In genomic region chr2:71155486-71155885, GRCm38 (mm10) we compare ENCODE assay signal across 7 mouse cellular contexts. TPM values are rescaled to one million over a fixed set of nuclear protein-coding genes. Genes with fewer than 3 reads are reported as not detected.
DNase-seq lines count a peak whose midpoint lies in the region; ATAC-seq and TF ChIP-seq lines count a peak whose summit lies in the region.

No protein-coding gene starts in this region.

- intact Hi-C loops in left cerebral cortex, adult 2 months (cut with DNase I): loop anchor here (5.0 to 10.0 kb wide), 3 partner anchors 57 to 662 kb away; partner anchors contain the start of gene Dync1i2

- H3K9ac ChIP-seq in midbrain, embryonic 11.5 days (ENCODE audit: low read length): no peak overlapping the region

- H3K4me2 ChIP-seq in midbrain, embryonic 11.5 days: no peak overlapping the region

- peak; percentile 68 for ATAC-seq in inflammation-experienced regulatory T-cells, adult 6 months
- peak; percentile 24; the same call in 1 of the 2 replicates for ATAC-seq in midbrain, embryonic 11.5 days (ENCODE audit: low FRiP score)

- TF ChIP-seq CTCF in cerebellum, adult 2 months (IDR thresholded peaks at IDR 0.05; ENCODE audit: borderline replicate concordance, insufficient read depth, low read depth, low read length): peak; percentile 90
- TF ChIP-seq CTCF in left cerebral cortex, adult 2 months (IDR thresholded peaks at IDR 0.05): peak; percentile 97
- peak; percentile 98; the same call in 1 of the 2 replicates for TF ChIP-seq CTCF in small intestine, adult 2 months (IDR thresholded peaks at IDR 0.05; ENCODE audit: extremely low read depth, insufficient read length, insufficient replicate concordance, low read depth, low read length)

- no peaks in the 10 kb centered on the region for H3K36me3 ChIP-seq in midbrain, embryonic 11.5 days (ENCODE audit: control insufficient read depth, insufficient read depth, low read length)
- H3K36me3 ChIP-seq in small intestine, adult 2 months (ENCODE audit: control insufficient read depth, insufficient read depth, low read length): no peaks in the 10 kb centered on the region

- WGBS in cerebellum, adult 2 months: 5% methylated on average over 8 of the region's 8 CpGs
- WGBS in midbrain, embryonic 11.5 days: 10% methylated on average over 8 of the region's 8 CpGs
- 1% methylated on average over 8 of the region's 8 CpGs for WGBS in small intestine, adult 2 months

- TF ChIP-seq POLR2A in cerebellum, adult 2 months (IDR thresholded peaks at IDR 0.05; ENCODE audit: borderline replicate concordance, insufficient read depth, low read length): no peak
- TF ChIP-seq POLR2A in small intestine, adult 2 months (IDR thresholded peaks at IDR 0.05; ENCODE audit: low read depth, low read length): no peak

- H3K4me1 ChIP-seq in cerebellum, adult 2 months (ENCODE audit: control insufficient read depth, insufficient read depth, low read length): no peaks in the 10 kb centered on the region
- peaks cover 3% of the 10 kb centered on the region; the same call in 1 of the 2 replicates for H3K4me1 ChIP-seq in midbrain, embryonic 11.5 days (ENCODE audit: control insufficient read depth, insufficient read depth, low read length)
- no peaks in the 10 kb centered on the region for H3K4me1 ChIP-seq in small intestine, adult 2 months (ENCODE audit: control insufficient read depth, insufficient read depth, insufficient read length, low read length)

- H3K27ac ChIP-seq in cerebellum, adult 2 months (ENCODE audit: insufficient read depth, low read length): no peak overlapping the region
- H3K27ac ChIP-seq in left cerebral cortex, adult 2 months: no peak overlapping the region
- no peak overlapping the region for H3K27ac ChIP-seq in midbrain, embryonic 11.5 days (ENCODE audit: low read depth, low read length)
- no peak overlapping the region for H3K27ac ChIP-seq in small intestine, adult 2 months (ENCODE audit: insufficient read depth, low read depth, low read length)

- no peak overlapping the region for H3K4me3 ChIP-seq in cerebellum, adult 2 months (replicated peaks; ENCODE audit: insufficient read depth, low read depth, low read length)
- H3K4me3 ChIP-seq in left cerebral cortex, adult 2 months: no peak overlapping the region
- no peak overlapping the region for H3K4me3 ChIP-seq in midbrain, embryonic 11.5 days (ENCODE audit: low read depth, low read length)
- no peak overlapping the region for H3K4me3 ChIP-seq in small intestine, adult 2 months (ENCODE audit: low read depth, low read length)

- peak; percentile 48 for DNase-seq in WW6 (ENCODE audit: low read depth, low spot score)
- DNase-seq in cerebellum, adult 2 months: peak; percentile 58 to 79
- peak; percentile 11 to 86 for DNase-seq in frontal cortex, adult 2 months (ENCODE audit: extremely low spot score in 1 of 2, low spot score in 1 of 2)
- peak; percentile 63 to 86 for DNase-seq in left cerebral cortex, adult 2 months (ENCODE audit: extremely low spot score in 1 of 2, low spot score in 2 of 2)
- DNase-seq in midbrain, embryonic 11.5 days (ENCODE audit: low spot score, missing footprints): peak; percentile 99

- no peaks in the 10 kb centered on the region for H3K27me3 ChIP-seq in cerebellum, adult 2 months (ENCODE audit: control insufficient read depth, insufficient read depth, low read length)
- H3K27me3 ChIP-seq in midbrain, embryonic 11.5 days (ENCODE audit: control insufficient read depth, insufficient read depth, low read length): no peaks in the 10 kb centered on the region
- H3K27me3 ChIP-seq in small intestine, adult 2 months (ENCODE audit: control insufficient read depth, insufficient read depth, low read length): no peaks in the 10 kb centered on the region

- H3K9me3 ChIP-seq in midbrain, embryonic 11.5 days (ENCODE audit: control insufficient read depth, low read length): no peaks in the 10 kb centered on the region

RNA-seq across cellular contexts. Expression of gene Cybrd1, which starts 37.8 kb away (rescaled TPM):
- 1.0 and 1.2 TPM in 2 replicates for polyA plus RNA-seq in cerebellum, adult 2 months (2012; rRNA removed)
- polyA plus RNA-seq in frontal cortex, adult 2 months (2012; rRNA removed): 3.0 and 3.2 TPM in 2 replicates
- polyA plus RNA-seq in inflammation-experienced regulatory T-cells, adult 6 months (2017; shearing (Covaris generic)): under 1 TPM in 2 of 3 experiments, not detected in 1; 0.07 to 0.13 TPM
- 1 to 10 TPM; 1.4 to 1.5 TPM for total RNA-seq in left cerebral cortex, adult 2 months (2021)
- 0.22 and 0.26 TPM in 2 replicates for polyA plus RNA-seq in midbrain, embryonic 11.5 days (2014; fragmentation: Nextera tagmentation; extraction: Ambion mirVana)
- 1.5 and 20.6 TPM in 2 replicates for polyA plus RNA-seq in small intestine, adult 2 months (2012; rRNA removed)

RNA-seq across cellular contexts. Expression of gene Dync1i2, which starts 56.0 kb away (rescaled TPM):
- polyA plus RNA-seq in cerebellum, adult 2 months (2012; rRNA removed): 129 and 130 TPM in 2 replicates
- polyA plus RNA-seq in frontal cortex, adult 2 months (2012; rRNA removed): 163 and 175 TPM in 2 replicates
- polyA plus RNA-seq in inflammation-experienced regulatory T-cells, adult 6 months (2017; shearing (Covaris generic)): 100 to 1,000 TPM in 1 of 3 experiments, 10 to 100 TPM in 2; 83.0 to 106 (median 86.7) TPM
- total RNA-seq in left cerebral cortex, adult 2 months (2021): 100 to 1,000 TPM; 129 to 136 TPM
- 189 and 206 TPM in 2 replicates for polyA plus RNA-seq in midbrain, embryonic 11.5 days (2014; fragmentation: Nextera tagmentation; extraction: Ambion mirVana)
- polyA plus RNA-seq in small intestine, adult 2 months (2012; rRNA removed): 3.2 and 6.3 TPM in 2 replicates

Comparison
In these comparisons a context has a peak if more than half of its experiments do, and no peak if none do; other contexts are left out.
1. DNase-seq: peak in every context shown above with its lines; median percentile 99 in midbrain, embryonic 11.5 days; 74 in left cerebral cortex, adult 2 months; 68 in cerebellum, adult 2 months; 48 in frontal cortex, adult 2 months; 48 in WW6.
2. RNA of gene Dync1i2, which starts 56.0 kb away (polyA plus RNA-seq): 189 to 206 TPM in midbrain, embryonic 11.5 days, 163 to 175 TPM in frontal cortex, adult 2 months, 129 to 130 TPM in cerebellum, adult 2 months and 83.0 to 106 TPM in inflammation-experienced regulatory T-cells, adult 6 months; 3.2 to 6.3 TPM in small intestine, adult 2 months; every median in the first group is over 10 times any median in the second.
3. Peak in every context shown above with its lines, with median percentiles within 50 percentile points of each other: CTCF ChIP-seq.